Mouse (Mus musculus): ENCODE data around the gene Khdrbs2. TPM values are rescaled to one million over a fixed set of nuclear protein-coding genes. Genes with fewer than 3 reads are reported as not detected.

Khdrbs2 gene
- 10 to 100 TPM; 14.1 to 15.2 TPM for total RNA-seq (2021)

DNA sequence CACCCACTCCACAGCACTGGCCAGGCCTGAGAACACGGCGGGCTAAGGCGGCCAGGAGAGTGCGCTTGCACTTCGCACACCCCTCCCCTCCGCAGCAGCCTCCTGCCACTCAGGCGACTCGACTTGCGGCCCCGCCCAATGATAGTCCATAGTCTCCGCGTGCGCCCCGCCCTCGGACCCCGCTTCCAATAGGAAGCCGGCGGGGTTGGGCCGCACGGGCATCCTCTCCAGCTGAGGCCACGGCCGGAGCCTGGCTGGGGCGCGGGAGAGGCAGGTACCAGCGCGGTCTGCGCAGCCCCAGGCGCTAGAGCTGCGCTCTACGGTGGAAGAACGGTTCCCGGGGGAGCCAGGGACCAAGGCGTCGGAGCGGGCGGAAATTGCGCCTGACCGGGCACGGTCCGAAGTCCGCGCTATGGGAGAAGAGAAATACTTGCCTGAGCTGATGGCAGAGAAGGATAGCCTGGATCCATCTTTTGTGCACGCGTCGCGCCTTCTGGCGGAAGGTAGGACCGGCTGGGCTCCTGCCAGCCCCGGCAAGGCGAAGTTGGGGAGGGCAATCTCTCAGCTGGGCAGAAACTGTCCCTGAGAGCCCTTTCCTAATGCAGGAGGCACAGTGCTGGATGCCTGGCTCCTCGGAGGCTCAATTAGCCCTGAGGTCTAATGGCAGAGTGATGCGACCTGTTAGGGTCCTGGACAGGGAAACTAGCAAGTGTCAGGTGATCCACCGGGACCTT lies at the start of gene Khdrbs2:
TSS of gene Khdrbs2 (plus strand) at position 209 of the 734 bp plus-strand sequence.
- peak; percentile 88 to 92 for DNase-seq (ENCODE audit: extremely low spot score in 1 of 2, low spot score in 2 of 2)
- intact Hi-C loops (cut with DNase I) = loop anchor here (5.0 to 10.0 kb wide), 4 partner anchors 262 to 1470 kb away; no protein-coding TSS in a partner anchor

DNA sequence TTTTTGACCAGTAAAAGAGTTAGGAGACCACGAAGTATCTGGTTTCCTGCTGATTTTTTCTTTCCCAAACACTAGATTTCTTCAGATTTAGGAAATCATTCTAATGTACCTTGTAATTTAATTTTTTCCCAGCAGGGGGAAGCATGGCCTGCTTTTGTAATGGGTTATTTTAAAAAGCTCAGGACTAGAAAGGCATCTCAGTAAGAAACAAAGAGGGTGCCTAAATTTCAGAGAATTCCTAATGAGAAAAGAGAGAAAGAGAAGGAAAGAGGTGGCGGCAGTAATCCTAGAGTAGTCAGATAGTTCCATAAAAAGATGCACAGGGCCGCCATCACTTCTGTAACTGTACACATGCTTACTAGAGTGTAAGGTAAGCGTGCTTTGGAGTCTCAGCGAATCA lies 2.1 kb downstream of the Khdrbs2 start:
- DNase-seq (ENCODE audit: extremely low spot score in 1 of 2, low spot score in 2 of 2) = peak in 1 of 2 experiments; percentile 76
- intact Hi-C loops (cut with DNase I) = loop anchor here (5.0 to 10.0 kb wide), 4 partner anchors 260 to 1468 kb away; no protein-coding TSS in a partner anchor

DNA sequence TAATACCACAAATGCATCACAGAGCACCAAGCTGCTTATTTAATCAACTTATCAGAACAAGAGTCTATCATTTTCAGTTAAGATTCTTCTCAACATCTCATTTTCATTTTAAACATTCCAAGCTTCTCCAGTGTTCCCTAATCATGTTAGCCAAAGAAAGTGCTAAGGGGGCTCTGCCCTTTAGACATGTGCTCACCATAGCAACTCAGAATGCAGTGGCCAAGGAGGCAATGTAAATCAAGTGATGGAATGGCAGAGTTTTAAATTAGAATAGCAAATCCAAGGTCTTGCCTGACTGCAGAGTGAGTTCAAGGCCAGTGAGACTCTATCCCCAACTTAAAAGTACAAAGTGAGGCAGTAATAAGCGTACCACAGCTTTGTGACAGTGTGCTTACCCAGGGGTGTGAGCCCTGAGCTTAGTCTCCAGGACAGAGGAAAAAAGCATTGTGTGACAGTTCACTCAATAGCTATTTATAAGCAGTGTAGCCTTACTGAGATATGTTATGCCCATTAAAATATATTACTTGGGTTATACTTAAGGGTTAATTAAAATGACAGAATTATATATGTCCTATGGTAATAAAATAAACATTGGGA lies 27.2 kb downstream of the Khdrbs2 start:
- intact Hi-C loops (cut with DNase I) = no loop called here
- DNase-seq (ENCODE audit: extremely low spot score in 1 of 2, low spot score in 2 of 2) = no peak

DNA sequence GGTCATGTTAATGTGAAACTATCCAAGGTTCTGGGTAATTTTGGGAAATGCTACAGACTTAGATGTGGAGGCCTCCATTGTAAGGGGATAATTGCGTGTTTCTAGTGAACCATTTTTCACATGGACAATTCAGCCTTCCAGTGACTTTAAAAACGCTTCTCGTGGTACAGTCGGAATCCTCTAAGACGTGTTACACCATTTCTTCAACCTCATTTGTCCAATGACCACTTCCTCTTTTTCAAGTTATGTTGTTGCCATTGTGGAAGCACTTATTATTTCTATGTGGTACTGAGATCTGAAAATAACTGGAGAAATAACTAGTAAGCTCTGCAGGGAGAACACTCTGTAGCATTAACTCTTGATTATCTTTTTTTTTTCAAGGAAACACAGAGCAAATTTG lies 75.9 kb downstream of the Khdrbs2 start:
- DNase-seq (ENCODE audit: extremely low spot score in 1 of 2, low spot score in 2 of 2) = no peak
- intact Hi-C loops (cut with DNase I) = no loop called here

DNA sequence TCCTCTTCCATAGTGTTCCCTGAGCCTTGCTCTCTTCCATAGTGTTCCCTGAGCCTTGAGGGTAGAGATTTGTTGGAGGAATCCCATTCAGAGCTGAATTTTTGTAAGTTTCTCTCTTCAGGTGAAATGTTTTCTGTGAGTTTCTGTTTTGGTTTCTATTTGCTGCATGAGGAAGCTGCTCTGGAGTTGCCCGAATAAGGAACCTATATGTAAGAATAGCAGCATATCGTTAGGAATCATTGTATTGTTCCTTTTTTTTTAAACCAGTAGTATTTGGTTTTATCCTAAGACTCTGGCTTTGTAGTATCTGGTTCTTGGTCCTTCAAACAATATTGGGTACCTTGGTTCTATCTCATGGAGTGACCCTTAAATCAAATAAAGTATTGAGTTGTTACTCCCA lies 77.1 kb downstream of the Khdrbs2 start:
- DNase-seq (ENCODE audit: extremely low spot score in 1 of 2, low spot score in 2 of 2) = no peak
- intact Hi-C loops (cut with DNase I) = no loop called here

DNA sequence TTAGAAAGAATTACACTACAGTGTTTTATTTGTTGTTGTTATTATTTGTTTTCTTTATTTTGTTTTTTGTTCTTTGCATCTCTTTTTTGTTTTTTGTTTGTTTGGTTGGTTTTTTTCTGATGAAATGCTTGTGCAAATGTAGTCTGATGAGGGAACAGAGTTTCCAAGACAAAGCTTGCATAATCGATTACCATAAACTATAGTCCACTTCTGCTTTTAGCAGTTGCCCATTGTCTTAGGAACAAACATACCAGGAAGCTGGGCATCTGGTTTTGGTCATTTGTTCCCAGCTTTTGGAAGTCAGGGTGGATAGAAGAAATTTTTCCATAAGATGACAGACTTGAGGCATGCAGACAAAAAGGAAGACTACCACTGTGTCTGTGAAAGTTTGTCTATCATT lies 77.8 kb downstream of the Khdrbs2 start:
- intact Hi-C loops (cut with DNase I) = no loop called here
- DNase-seq (ENCODE audit: extremely low spot score in 1 of 2, low spot score in 2 of 2) = no peak

DNA sequence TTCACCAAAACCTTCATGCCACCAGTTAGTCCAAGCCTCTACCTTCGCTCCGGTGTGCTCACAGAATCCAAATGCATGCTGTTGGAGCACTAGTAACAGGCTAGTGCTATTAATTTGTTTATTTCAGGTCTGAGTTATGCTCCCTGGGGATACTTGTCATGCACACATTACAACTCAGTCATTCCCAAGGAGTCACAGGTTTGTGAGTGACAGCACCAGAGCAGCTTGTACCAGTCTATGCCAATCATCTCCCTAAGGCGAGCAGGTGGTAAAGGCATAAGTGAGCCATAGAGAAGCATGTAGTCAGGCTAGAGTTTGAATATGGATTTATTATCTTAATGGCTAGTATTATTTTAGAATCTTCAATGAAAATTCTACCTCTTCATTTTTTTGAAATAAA lies 86.4 kb downstream of the Khdrbs2 start:
- DNase-seq (ENCODE audit: extremely low spot score in 1 of 2, low spot score in 2 of 2) = no peak
- intact Hi-C loops (cut with DNase I) = no loop called here

DNA sequence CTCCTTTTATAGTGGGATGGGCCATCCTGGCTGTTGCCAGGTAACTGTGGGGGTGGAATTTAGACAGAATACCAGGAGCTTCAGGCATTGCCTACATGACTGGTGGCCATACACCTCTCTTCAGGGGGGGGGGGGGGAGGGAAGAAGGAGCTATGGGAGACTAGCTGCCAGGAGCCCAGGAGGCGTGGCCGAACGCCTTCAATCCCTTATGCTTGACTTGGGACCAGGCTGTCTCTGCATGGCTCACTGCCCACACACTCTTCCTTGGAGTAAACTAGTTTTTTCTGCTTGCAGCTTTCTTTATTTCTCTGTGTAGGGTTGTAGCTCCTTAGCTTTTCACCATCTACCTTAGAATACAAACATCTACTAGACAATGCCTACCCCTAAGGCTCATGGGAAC lies 98.0 kb downstream of the Khdrbs2 start:
- intact Hi-C loops (cut with DNase I) = no loop called here
- no peak for DNase-seq (ENCODE audit: extremely low spot score in 1 of 2, low spot score in 2 of 2)

DNA sequence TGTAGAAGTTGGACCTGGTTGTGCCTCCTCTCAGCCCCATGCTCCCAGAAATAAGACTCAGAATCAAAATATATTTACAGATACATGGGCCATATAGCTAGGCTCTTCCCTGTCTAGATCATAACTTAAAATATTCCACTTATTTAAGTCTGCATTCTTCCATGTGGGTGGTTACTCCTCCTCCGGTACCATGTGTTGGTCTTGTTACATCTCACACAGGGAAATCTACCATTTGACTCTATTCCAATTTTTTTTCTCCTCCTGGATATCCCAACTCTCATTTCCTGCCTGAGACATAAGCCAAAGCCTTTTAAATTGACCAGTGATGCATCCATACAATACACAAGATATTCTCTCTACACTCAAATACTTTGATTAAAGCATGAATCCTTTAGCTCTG lies 122.2 kb downstream of the Khdrbs2 start:
- intact Hi-C loops (cut with DNase I) = no loop called here
- no peak for DNase-seq (ENCODE audit: extremely low spot score in 1 of 2, low spot score in 2 of 2)

GRCm38 (mm10) chr1:32301391-32301790 lies 128.9 kb downstream of the Khdrbs2 start:
- DNase-seq (ENCODE audit: extremely low spot score in 1 of 2, low spot score in 2 of 2) = no peak

GRCm38 (mm10) chr1:32309074-32309473 lies 136.6 kb downstream of the Khdrbs2 start:
- intact Hi-C loops (cut with DNase I) = no loop called here
- DNase-seq (ENCODE audit: extremely low spot score in 1 of 2, low spot score in 2 of 2) = no peak

More at GRCm38 (mm10) chr1:32301391-32301790, 128.9 kb downstream of the Khdrbs2 start:
- intact Hi-C loops (cut with DNase I) = no loop called here

DNA sequence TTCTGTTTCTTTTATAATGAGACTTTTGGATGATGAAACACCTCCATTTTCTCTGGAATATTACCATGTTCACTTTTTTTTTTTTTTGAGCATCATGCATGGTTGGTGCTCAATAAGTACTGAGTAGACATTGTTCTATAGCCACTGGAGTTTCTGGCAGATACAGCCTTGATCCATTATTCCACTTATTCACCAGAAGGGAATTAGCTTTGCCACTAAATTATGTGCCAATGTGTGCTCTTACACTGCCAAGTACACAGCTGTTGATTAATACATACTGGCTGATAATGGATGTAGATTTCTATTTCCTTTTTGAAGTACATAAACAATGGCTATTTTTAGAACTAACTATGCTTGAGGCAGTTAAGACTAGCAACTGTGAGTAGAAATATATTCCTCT lies 137.1 kb downstream of the Khdrbs2 start:
- no peak for DNase-seq (ENCODE audit: extremely low spot score in 1 of 2, low spot score in 2 of 2)

DNA sequence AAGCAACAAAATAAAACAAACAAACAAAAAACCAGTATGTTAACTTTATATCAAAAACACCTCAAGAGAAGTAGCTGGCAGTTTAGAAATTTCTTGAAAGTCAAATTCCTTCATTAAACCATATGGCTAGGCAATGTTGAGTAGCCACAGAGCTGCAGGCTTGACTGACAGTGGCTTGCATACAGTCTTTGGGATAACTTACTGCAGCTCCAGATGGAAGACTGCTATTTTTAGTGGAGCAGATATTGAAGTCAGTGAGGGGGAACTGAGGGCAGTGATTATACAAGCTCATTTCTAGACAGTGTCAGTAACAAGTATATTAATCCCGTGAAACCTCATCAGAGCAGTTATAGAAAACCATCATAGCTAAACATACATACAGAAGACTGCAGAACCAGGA lies 166.6 kb downstream of the Khdrbs2 start:
- intact Hi-C loops (cut with DNase I) = no loop called here
- no peak for DNase-seq (ENCODE audit: extremely low spot score in 1 of 2, low spot score in 2 of 2)

More for the DNA sequence above, 137.1 kb downstream of the Khdrbs2 start:
- intact Hi-C loops (cut with DNase I) = no loop called here

DNA sequence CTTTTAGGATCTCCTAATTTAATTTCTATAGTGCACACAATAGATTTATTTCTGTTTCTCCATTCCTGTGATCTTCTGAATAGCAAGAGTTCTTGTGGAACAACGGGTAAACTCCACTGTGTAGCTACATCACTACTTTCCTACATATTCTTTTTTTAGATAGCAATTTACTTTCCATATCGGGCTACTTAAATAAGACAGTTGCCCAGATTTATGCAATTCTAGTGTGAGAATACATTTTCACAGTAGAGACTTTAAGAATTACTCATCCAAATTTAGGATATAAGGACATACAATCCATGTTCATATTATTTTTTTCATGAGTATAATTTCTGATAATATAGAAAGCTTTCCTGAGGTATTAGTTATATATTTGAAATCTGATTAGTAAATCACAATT lies 175.0 kb downstream of the Khdrbs2 start:
- intact Hi-C loops (cut with DNase I) = no loop called here
- no peak for DNase-seq (ENCODE audit: extremely low spot score in 1 of 2, low spot score in 2 of 2)

- DNase-seq (ENCODE audit: extremely low spot score in 1 of 2, low spot score in 2 of 2) = no peak
Observed at GRCm38 (mm10) chr1:32352076-32352475, 179.6 kb downstream of the Khdrbs2 start.

GRCm38 (mm10) chr1:32363539-32363938 lies 191.0 kb downstream of the Khdrbs2 start:
- DNase-seq (ENCODE audit: extremely low spot score in 1 of 2, low spot score in 2 of 2) = no peak
- intact Hi-C loops (cut with DNase I) = loop anchor here (2.0 kb wide), 1 partner anchor 25 kb away; no protein-coding TSS in a partner anchor

More at GRCm38 (mm10) chr1:32352076-32352475, 179.6 kb downstream of the Khdrbs2 start:
- intact Hi-C loops (cut with DNase I) = no loop called here

- intact Hi-C loops (cut with DNase I) = no loop called here
- DNase-seq (ENCODE audit: extremely low spot score in 1 of 2, low spot score in 2 of 2) = no peak
Observed at GRCm38 (mm10) chr1:32397553-32397952, 225.0 kb downstream of the Khdrbs2 start.

DNA sequence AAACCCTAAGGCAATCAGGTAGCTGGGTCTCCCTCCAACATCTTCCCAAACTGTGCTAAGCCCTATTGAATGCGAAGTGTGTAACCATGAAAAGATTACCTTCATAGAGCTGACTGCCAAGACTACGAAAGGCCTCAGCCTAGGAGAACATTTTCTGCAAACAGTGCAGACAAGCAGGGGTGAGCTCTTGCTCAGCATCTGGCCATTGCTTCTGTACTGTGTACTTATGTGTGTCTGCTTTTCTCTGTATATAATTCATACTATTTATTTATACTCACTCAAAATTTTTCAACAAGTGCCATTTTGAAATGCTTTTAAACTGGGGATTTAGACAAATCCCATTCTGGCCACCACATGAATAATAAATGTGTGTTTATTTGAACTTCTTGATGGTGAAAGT lies 235.1 kb downstream of the Khdrbs2 start:
- intact Hi-C loops (cut with DNase I) = no loop called here
- DNase-seq (ENCODE audit: extremely low spot score in 1 of 2, low spot score in 2 of 2) = no peak

- intact Hi-C loops (cut with DNase I) = no loop called here
- DNase-seq (ENCODE audit: extremely low spot score in 1 of 2, low spot score in 2 of 2) = no peak
Observed at GRCm38 (mm10) chr1:32428410-32428809, 255.9 kb downstream of the Khdrbs2 start.

DNA sequence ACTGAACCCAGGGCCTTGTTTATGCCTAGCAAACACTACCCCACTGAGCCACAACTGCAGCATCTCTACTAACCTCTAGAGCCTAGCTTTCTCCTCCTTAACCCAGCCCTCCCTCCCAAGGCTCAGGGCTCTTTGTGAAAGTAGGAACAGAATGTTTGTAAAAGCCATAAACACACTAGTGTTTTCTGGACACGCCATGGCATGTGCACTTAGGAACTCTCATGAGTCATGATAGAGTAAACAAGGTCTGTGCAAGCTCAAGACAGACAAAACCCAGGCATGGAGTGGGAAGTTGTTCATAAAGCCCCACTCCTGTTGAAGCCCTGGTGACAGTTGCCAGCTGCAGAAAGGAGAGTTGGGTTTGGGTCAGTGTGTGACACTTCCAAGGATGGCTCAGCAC lies 257.0 kb downstream of the Khdrbs2 start:
- no peak for DNase-seq (ENCODE audit: extremely low spot score in 1 of 2, low spot score in 2 of 2)
- intact Hi-C loops (cut with DNase I) = no loop called here
